Mouse (Mus musculus) liver, embryonic 14.5 days (tissue): ENCODE measurements around the gene Lcmt1.

Source experiments
- CTCF ChIP-seq: IDR thresholded peaks from 2 replicates; pipeline ENCODE4 v1.5.1; 2016; ENCODE audit warnings: antibody characterized with exemption, low read depth, control low read depth
- EP300 ChIP-seq: IDR thresholded peaks from 2 replicates; pipeline ENCODE4 v1.6.1; 2016; ENCODE audit warnings: antibody characterized with exemption, low read depth

- TF ChIP-seq CTCF, result no peak
- TF ChIP-seq EP300, result no peak
These were observed 39.1 kb upstream of the Lcmt1 start for GRCm38 (mm10) chr7:123330506-123330905.
